Mouse (Mus musculus) CH12.LX (cell line): ENCODE measurements at regions not wholly inside any gene's neighbourhood (a gene's known extent, or its start where the extent isn't known, plus 50 kb on each side); places are given as distances from the start of the nearest gene placed in this dataset.

Experiments
- DNase-seq: peaks from one replicate; pipeline ENCODE4 v3.0.0-alpha.2; 2013; ENCODE audit errors: extremely low read depth
- H3K27ac ChIP-seq: 2 replicates; pipeline ENCODE4 v1.5.1; 2012; ENCODE audit warnings: low read depth, mild to moderate bottlenecking, control low read depth, moderate library complexity; ENCODE audit not compliant: insufficient read depth
- H3K27me3 ChIP-seq: replicated peaks from 2 replicates; pipeline ENCODE3; 2012; ENCODE audit warnings: inconsistent platforms
- H3K36me3 ChIP-seq, 2 experiments: replicated peaks in 1 of 2; 2 replicates each; pipeline versions ENCODE3 to v1.6.1; 2012; ENCODE audit warnings: inconsistent platforms in 1 of 2, low read length in 1 of 2, mild to moderate bottlenecking in 1 of 2, mixed read lengths in 1 of 2, moderate library complexity in 1 of 2; ENCODE audit not compliant: control insufficient read depth in 1 of 2, insufficient read depth in 1 of 2
- H3K4me1 ChIP-seq, 2 experiments: 2 replicates each; pipeline ENCODE4 v1.6.1; 2012; ENCODE audit warnings: inconsistent platforms in 1 of 2, moderate library complexity in 1 of 2; ENCODE audit not compliant: insufficient read depth in 2 of 2, control insufficient read depth in 1 of 2
- H3K4me2 ChIP-seq: 2 replicates; pipeline ENCODE4 v1.6.1; 2012; ENCODE audit warnings: low read depth, mild to moderate bottlenecking, control low read depth; ENCODE audit not compliant: poor library complexity, insufficient read depth, severe bottlenecking
- H3K4me3 ChIP-seq, 3 experiments: fragments of 150-350 bp in 1 of 3; sonication (generic) in 1 of 3; replicated peaks in 1 of 3; 2 replicates each; pipeline versions ENCODE3 to v1.5.1; 2011 to 2012; ENCODE audit warnings: low read depth in 2 of 3, low read length in 2 of 3, mild to moderate bottlenecking in 2 of 3, moderate library complexity in 2 of 3, control low read depth in 1 of 3, improper control_type of control experiment in 1 of 3, inconsistent platforms in 1 of 3, mixed read lengths in 1 of 3; ENCODE audit not compliant: poor library complexity in 1 of 3
- H3K79me2 ChIP-seq: replicated peaks from 2 replicates; pipeline ENCODE4 v1.6.1; 2012; ENCODE audit warnings: mild to moderate bottlenecking, moderate library complexity; ENCODE audit not compliant: control insufficient read depth, poor library complexity, insufficient read depth, severe bottlenecking; ENCODE audit errors: extremely low read depth
- H3K9ac ChIP-seq: 2 replicates; pipeline ENCODE4 v1.6.1; 2012; ENCODE audit warnings: low read depth, mild to moderate bottlenecking, control low read depth, moderate library complexity; ENCODE audit not compliant: insufficient read depth
- H3K9me3 ChIP-seq: replicated peaks from 2 replicates; pipeline ENCODE3; 2012; ENCODE audit warnings: low read length, inconsistent platforms, mixed read lengths
- BHLHE40 ChIP-seq: IDR thresholded peaks from 2 replicates; pipeline ENCODE4 v1.6.1; 2011; ENCODE audit warnings: mild to moderate bottlenecking, low read depth, low read length, improper control_type of control experiment
- CHD1 ChIP-seq: IDR thresholded peaks from 2 replicates; pipeline ENCODE4 v1.6.1; 2012; ENCODE audit warnings: low read depth, low read length, improper control_type of control experiment, inconsistent platforms
- CTCF ChIP-seq, 2 experiments: IDR thresholded peaks in 1 of 2; conservative IDR thresholded peaks in 1 of 2; 2 replicates each; pipeline ENCODE4 v1.5.1; 2011 to 2012; ENCODE audit warnings: low read depth in 2 of 2, low read length in 2 of 2, improper control_type of control experiment in 1 of 2, inconsistent platforms in 1 of 2, mild to moderate bottlenecking in 1 of 2, moderate library complexity in 1 of 2
- ELF1 ChIP-seq: IDR thresholded peaks from 2 replicates; pipeline ENCODE4 v1.6.1; 2014; ENCODE audit warnings: low read depth, mild to moderate bottlenecking, inconsistent platforms, low read length, improper control_type of control experiment
- ETS1 ChIP-seq: conservative IDR thresholded peaks from 2 replicates; pipeline ENCODE4 v1.6.1; 2012; ENCODE audit warnings: low read depth, mild to moderate bottlenecking, inconsistent platforms, low read length, improper control_type of control experiment, moderate library complexity
- GABPA ChIP-seq: IDR thresholded peaks from 2 replicates; pipeline ENCODE4 v1.6.1; 2012; ENCODE audit warnings: low read depth, low read length, improper control_type of control experiment, inconsistent platforms; ENCODE audit not compliant: insufficient replicate concordance
- HCFC1 ChIP-seq: IDR thresholded peaks from 2 replicates; pipeline ENCODE4 v1.6.1; 2012; ENCODE audit warnings: low read depth, mild to moderate bottlenecking, inconsistent platforms, low read length, improper control_type of control experiment
- JUND ChIP-seq: conservative IDR thresholded peaks from 2 replicates; pipeline ENCODE4 v1.6.1; 2011; ENCODE audit warnings: low read depth, low read length, improper control_type of control experiment
- KAT2A ChIP-seq: IDR thresholded peaks from 2 replicates; pipeline ENCODE4 v1.6.1; 2012; ENCODE audit warnings: low read length, improper control_type of control experiment, inconsistent platforms; ENCODE audit not compliant: insufficient replicate concordance
- MAZ ChIP-seq: IDR thresholded peaks from 2 replicates; pipeline ENCODE4 v1.6.1; 2012; ENCODE audit warnings: low read depth, mild to moderate bottlenecking, inconsistent platforms, low read length, improper control_type of control experiment, moderate library complexity
- MEF2A ChIP-seq: IDR thresholded peaks from 2 replicates; pipeline ENCODE4 v1.6.1; 2014; ENCODE audit warnings: low read depth, mild to moderate bottlenecking, inconsistent platforms, low read length, improper control_type of control experiment, borderline replicate concordance
- MXI1 ChIP-seq: IDR thresholded peaks from 2 replicates; pipeline ENCODE4 v1.6.1; 2011; ENCODE audit warnings: mild to moderate bottlenecking, low read depth, low read length, improper control_type of control experiment
- MYC ChIP-seq: IDR thresholded peaks from 2 replicates; pipeline ENCODE4 v1.6.1; 2011; ENCODE audit warnings: low read depth, mild to moderate bottlenecking, improper control_type of control experiment, low read length
- NELFE ChIP-seq: IDR thresholded peaks from 2 replicates; pipeline ENCODE4 v1.6.1; 2011; ENCODE audit warnings: low read depth, low read length, improper control_type of control experiment
- NRF1 ChIP-seq: IDR thresholded peaks from 2 replicates; pipeline ENCODE4 v1.6.1; 2014; ENCODE audit warnings: low read depth, mild to moderate bottlenecking, inconsistent platforms, low read length, improper control_type of control experiment, moderate library complexity
- POLR2AphosphoS2 ChIP-seq: IDR thresholded peaks from 2 replicates; pipeline ENCODE4 v1.6.1; 2011; ENCODE audit warnings: low read depth, low read length, improper control_type of control experiment
- RCOR1 ChIP-seq: conservative IDR thresholded peaks from 2 replicates; pipeline ENCODE4 v1.6.1; 2012; ENCODE audit warnings: low read depth, mild to moderate bottlenecking, inconsistent platforms, low read length, improper control_type of control experiment
- SIN3A ChIP-seq: IDR thresholded peaks from 2 replicates; pipeline ENCODE4 v1.6.1; 2012; ENCODE audit warnings: low read length, improper control_type of control experiment, inconsistent platforms
- SMC3 ChIP-seq: IDR thresholded peaks from 2 replicates; pipeline ENCODE4 v1.6.1; 2011; ENCODE audit warnings: low read depth, low read length, improper control_type of control experiment
- TBP ChIP-seq: conservative IDR thresholded peaks from 2 replicates; pipeline ENCODE4 v1.6.1; 2011; ENCODE audit warnings: low read depth, low read length, improper control_type of control experiment
- TCF12 ChIP-seq: IDR thresholded peaks from 2 replicates; pipeline ENCODE4 v1.6.1; 2014; ENCODE audit warnings: low read depth, mild to moderate bottlenecking, inconsistent platforms, low read length, improper control_type of control experiment
- USF1 ChIP-seq: IDR thresholded peaks from 2 replicates; pipeline ENCODE4 v1.6.1; 2014; ENCODE audit warnings: low read depth, mild to moderate bottlenecking, inconsistent platforms, low read length, improper control_type of control experiment
- USF2 ChIP-seq: conservative IDR thresholded peaks from 2 replicates; pipeline ENCODE4 v1.6.1; 2011; ENCODE audit warnings: low read depth, low read length, improper control_type of control experiment
- ZC3H11A ChIP-seq: IDR thresholded peaks from 2 replicates; pipeline ENCODE4 v1.6.1; 2012; ENCODE audit warnings: low read depth, mild to moderate bottlenecking, inconsistent platforms, low read length, improper control_type of control experiment
- ZKSCAN1 ChIP-seq: IDR thresholded peaks from 2 replicates; pipeline ENCODE4 v1.6.1; 2012; ENCODE audit warnings: low read depth, inconsistent platforms, low read length, improper control_type of control experiment, borderline replicate concordance
- ZMIZ1 ChIP-seq: IDR thresholded peaks from 2 replicates; pipeline ENCODE4 v1.6.1; 2012; ENCODE audit warnings: low read depth, mild to moderate bottlenecking, inconsistent platforms, low read length, improper control_type of control experiment
- ZNF384 ChIP-seq: IDR thresholded peaks from 2 replicates; pipeline ENCODE4 v1.6.1; 2012; ENCODE audit warnings: low read depth, low read length, improper control_type of control experiment, inconsistent platforms
- dilution Hi-C: fragments of 300-500 bp; cut with MboI; formaldehyde crosslinking; loops from 2 replicates; pipeline ENCODE4 v1.14.3; 2020; ENCODE audit warnings: low sequenced_read_pairs; ENCODE audit not compliant: extremely low pct_unique_long_range_greater_than_20kb, extremely low pct_ligation_motif_present
- in situ Hi-C: fragments of 300-500 bp; cut with MboI; formaldehyde crosslinking; loops from 3 replicates; pipeline ENCODE4 v1.14.3; 2019; ENCODE audit warnings: low sequenced_read_pairs, low pct_ligation_motif_present, low pct_unique_long_range_greater_than_20kb, mixed read lengths

GRCm38 (mm10) chr9:41360356-41360755, 198.9 kb upstream of the Ubash3b start (continued):
- no peak for TF ChIP-seq NRF1
- TF ChIP-seq POLR2AphosphoS2 = no peak
- no peak for TF ChIP-seq USF1
- TF ChIP-seq CTCF (conservative IDR thresholded peaks at IDR 0.05 in 1 of 2, IDR thresholded peaks at IDR 0.05 in 1 of 2; ENCODE audit: low read depth in 2 of 2, low read length in 2 of 2) = no peak
- no peak for TF ChIP-seq HCFC1
- TF ChIP-seq NELFE = no peak
- TF ChIP-seq SMC3 = no peak
- TF ChIP-seq GABPA = no peak
- TF ChIP-seq TBP = no peak
- no peak for TF ChIP-seq ZNF384
- TF ChIP-seq ETS1 = peak; percentile 52
- no peak for TF ChIP-seq SIN3A
- no peak for TF ChIP-seq MYC
- no peak for TF ChIP-seq CHD1
- TF ChIP-seq MXI1 = no peak
- TF ChIP-seq ZC3H11A = no peak

DNA sequence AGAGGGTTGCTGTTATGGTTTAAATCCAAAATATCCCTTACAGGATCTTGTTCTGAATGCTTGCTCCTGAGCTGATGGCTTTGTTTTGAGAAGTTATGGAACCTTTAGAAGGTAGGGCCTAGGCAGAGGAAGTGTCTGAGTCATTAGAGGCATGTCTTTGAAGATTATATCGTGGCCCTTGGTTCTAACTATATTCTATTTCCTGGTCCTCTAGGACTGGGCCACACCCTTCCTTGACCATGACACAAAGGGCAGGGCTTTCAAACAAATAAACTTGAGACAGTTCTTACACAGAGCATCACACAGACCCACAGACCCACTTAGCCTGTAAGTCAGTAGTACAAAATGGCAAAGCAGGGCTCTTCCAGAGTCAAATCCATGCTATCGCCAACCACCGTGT, 197.8 kb upstream of the Ubash3b start:
- in situ Hi-C loops = no loop called here
- dilution Hi-C loops = no loop called here
- H3K27me3 ChIP-seq = no peaks in the 10 kb centered on the region
- TF ChIP-seq CHD1 (no peak), MAZ (no peak), TBP (no peak), JUND (no peak), BHLHE40 (no peak), USF1 (no peak), KAT2A (no peak), TCF12 (no peak), ELF1 (no peak), MYC (no peak), ZMIZ1 (no peak), USF2 (no peak), SIN3A (no peak), RCOR1 (no peak), ZKSCAN1 (no peak), MEF2A (no peak)
- H3K9me3 ChIP-seq = no peaks in the 10 kb centered on the region
- no peak overlapping the region for H3K27ac ChIP-seq
- H3K4me2 ChIP-seq = no peak overlapping the region
- DNase-seq = no peak
- peaks cover 0 to 19% of the 10 kb centered on the region in 2 experiments; a peak in 2 of 4 replicates for H3K4me1 ChIP-seq
- H3K9ac ChIP-seq = no peak overlapping the region
- no peaks in the 10 kb centered on the region for H3K36me3 ChIP-seq
- no peaks in the 10 kb centered on the region for H3K79me2 ChIP-seq
- no peak overlapping the region for H3K4me3 ChIP-seq
